Mouse (Mus musculus) effector memory CD4-positive, alpha-beta T cell, adult 5 months (primary cell): ENCODE data around the gene Rbbp9. TPM values are rescaled to one million over a fixed set of nuclear protein-coding genes. Genes with fewer than 3 reads are reported as not detected.

ENCODE experiments used
- polyA plus RNA-seq: library from polyadenylated mRNA; unstranded; fragments of 100-300 nt; shearing (Covaris generic); gene quantifications from one replicate; pipeline ENCODE4 v1.2.1, GENCODE M21; 2017

Gene Rbbp9
- polyA plus RNA-seq: 5.8 TPM

GRCm38 (mm10) chr2:144550529-144550928, at the start of gene Rbbp9:
Rbbp9 (minus strand) TSS chr2:144550869.

GRCm38 (mm10) chr2:144599831-144600687, 49.4 kb upstream of the Rbbp9 start, which contains the start of gene Dtd1:
Dtd1 (plus strand) TSS chr2:144599897.

GRCm38 (mm10) chr2:144593951-144594651, 43.4 kb upstream of the Rbbp9 start, which contains the start of gene Smim26:
Smim26 (plus strand) TSS chr2:144594054.

GRCm38 (mm10) chr2:144555820-144556552, 5.3 kb upstream of the Rbbp9 start, which contains the start of gene Sec23b:
Sec23b (plus strand) TSS chr2:144556229.

GRCm38 (mm10) chr2:144526981-144527820, 23.5 kb downstream of the Rbbp9 start, which contains the start of the genes Dzank1 and Polr3f:
Dzank1 (minus strand) TSS chr2:144527414.
Polr3f (plus strand) TSS chr2:144527718.

Other genes with a start within 250 kb of the Rbbp9 start
- gene Ovol2, start 218.7 kb downstream of the Rbbp9 start, polyA plus RNA-seq: 0.65 TPM
- gene Kat14, start 181.9 kb downstream of the Rbbp9 start, polyA plus RNA-seq: 25.4 TPM
- gene Pet117, start 181.9 kb downstream of the Rbbp9 start, polyA plus RNA-seq: 4.6 TPM
- 0.14 TPM for gene Dzank1, start 23.5 kb downstream of the Rbbp9 start, polyA plus RNA-seq
- 16.5 TPM for gene Polr3f, start 23.2 kb downstream of the Rbbp9 start, polyA plus RNA-seq
- 77.3 TPM for gene Sec23b, start 5.4 kb upstream of the Rbbp9 start, polyA plus RNA-seq
- 12.8 TPM for gene Smim26, start 43.2 kb upstream of the Rbbp9 start, polyA plus RNA-seq
- 68.3 TPM for gene Dtd1, start 49.0 kb upstream of the Rbbp9 start, polyA plus RNA-seq